Mouse (Mus musculus) gastrocnemius, adult 2 months (tissue): ENCODE results near the gene Nlgn1. TPM values are rescaled to one million over a fixed set of nuclear protein-coding genes. Genes with fewer than 3 reads are reported as not detected.

Source experiments
- DNase-seq: peaks from one replicate; pipeline ENCODE4 v3.0.0; 2022
- H3K27ac ChIP-seq: fragments of 200-600 bp; 2 replicates; pipeline ENCODE4 v1.8.1; 2022; ENCODE audit warnings: mild to moderate bottlenecking
- H3K4me3 ChIP-seq: fragments of 200-600 bp; 2 replicates; pipeline ENCODE4 v1.8.1; 2022; ENCODE audit warnings: mild to moderate bottlenecking, moderate library complexity
- CTCF ChIP-seq: fragments of 200-600 bp; IDR thresholded peaks from 2 replicates; pipeline ENCODE4 v1.8.1; 2022; ENCODE audit warnings: antibody characterized with exemption, mild to moderate bottlenecking, moderate library complexity
- intact Hi-C: fragments of 180-260 bp; cut with DNase I; formaldehyde crosslinking; loops from one replicate; pipeline ENCODE4 v1.15.1; 2025
- total RNA-seq, 2 experiments: library from RNA; stranded (reverse); gene quantifications; 2 replicates each; pipeline ENCODE4 v1.2.3; 2021

Gene Nlgn1
- total RNA-seq, 2 experiments from 2014 or later: 0.10 to 0.22 TPM

DNA sequence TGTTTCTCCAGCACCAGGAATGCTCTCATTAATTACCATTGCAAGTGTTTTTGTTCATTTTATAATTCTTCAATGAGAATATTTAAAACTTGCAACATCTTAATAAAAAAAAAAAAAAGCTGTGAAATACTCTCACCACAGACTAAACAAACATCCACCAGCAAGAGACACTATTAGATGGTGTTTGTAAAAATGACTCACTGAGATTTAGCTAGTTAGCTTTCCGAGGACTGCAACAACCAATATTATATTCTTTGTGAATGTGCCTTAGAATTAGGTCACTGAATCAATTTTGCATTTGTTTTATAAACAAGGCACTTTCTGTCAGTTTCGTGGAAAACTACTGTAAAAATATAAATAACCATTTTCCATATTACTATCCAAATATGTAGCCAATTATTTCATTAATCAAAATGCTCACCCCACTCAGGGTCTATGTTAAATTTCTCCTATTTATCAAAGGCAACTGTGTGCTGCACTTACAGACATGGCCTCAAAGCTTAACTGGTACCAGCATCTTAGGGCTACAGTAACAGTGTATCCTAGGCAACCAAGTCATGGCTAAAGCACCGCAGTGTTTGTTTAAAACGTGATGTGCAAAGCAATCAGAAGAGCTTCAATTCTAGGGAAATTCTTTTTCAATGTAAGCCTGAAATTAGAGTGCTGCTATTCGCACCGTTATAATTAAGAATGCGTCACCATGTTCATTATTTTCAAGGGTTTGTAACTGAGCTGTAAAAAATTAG is 329.2 kb downstream of the Nlgn1 start:
- Histone ChIP-seq H3K27ac (no peak overlapping the region), H3K4me3 (no peak overlapping the region)
- no peak for DNase-seq
- TF ChIP-seq CTCF: no peak
- intact Hi-C loops: no loop called here

DNA sequence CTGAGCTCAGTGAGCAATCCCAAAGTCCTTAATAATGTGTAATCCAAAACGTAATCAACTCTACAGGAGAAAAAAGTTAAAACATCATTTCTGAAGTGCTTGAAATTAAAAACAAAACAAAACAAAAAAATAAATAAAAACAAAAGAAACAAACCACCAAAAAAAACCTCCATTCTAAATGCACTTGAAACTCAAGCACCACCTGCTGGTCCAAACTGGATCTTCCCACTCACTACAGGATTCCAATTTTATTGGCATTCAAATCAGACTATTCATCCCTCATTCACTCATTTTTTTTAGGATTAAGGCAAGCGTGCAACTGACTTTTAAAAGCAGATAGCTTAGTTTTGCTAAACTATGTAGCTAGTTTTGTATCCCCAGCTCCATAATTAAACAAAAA is 329.9 kb downstream of the Nlgn1 start:
- TF ChIP-seq CTCF: peak; percentile 20; the same call in 1 of the 2 replicates
- intact Hi-C loops: no loop called here
- Histone ChIP-seq H3K27ac (no peak overlapping the region), H3K4me3 (no peak overlapping the region)
- DNase-seq: no peak

DNA sequence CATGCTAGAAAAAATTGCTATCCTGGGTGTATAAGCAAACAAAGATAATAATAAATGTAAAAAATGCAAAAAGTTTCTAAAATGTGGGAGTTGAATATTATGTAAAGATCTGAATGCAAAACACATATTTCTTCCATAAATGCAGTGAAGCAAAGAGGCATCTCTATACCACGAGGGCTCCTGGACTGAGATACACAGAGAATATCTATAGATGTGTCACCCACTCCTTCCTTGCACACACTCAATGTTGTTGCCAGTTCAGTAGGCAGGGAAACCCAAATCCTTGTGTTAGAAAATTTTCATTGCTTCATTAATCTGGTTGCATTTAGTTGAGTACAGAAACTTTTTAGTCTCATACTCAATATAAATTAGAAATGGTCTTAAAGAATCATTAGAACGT is 364.7 kb downstream of the Nlgn1 start:
- no peak for TF ChIP-seq CTCF
- H3K4me3 ChIP-seq: no peak overlapping the region
- intact Hi-C loops: no loop called here
- H3K27ac ChIP-seq: no peak overlapping the region
- no peak for DNase-seq

- TF ChIP-seq CTCF: no peak
- intact Hi-C loops: no loop called here
- no peak for DNase-seq
- no peak overlapping the region for H3K4me3 ChIP-seq
- H3K27ac ChIP-seq: no peak overlapping the region
Measured at GRCm38 (mm10) chr3:25964237-25964636, 368.0 kb downstream of the Nlgn1 start.

DNA sequence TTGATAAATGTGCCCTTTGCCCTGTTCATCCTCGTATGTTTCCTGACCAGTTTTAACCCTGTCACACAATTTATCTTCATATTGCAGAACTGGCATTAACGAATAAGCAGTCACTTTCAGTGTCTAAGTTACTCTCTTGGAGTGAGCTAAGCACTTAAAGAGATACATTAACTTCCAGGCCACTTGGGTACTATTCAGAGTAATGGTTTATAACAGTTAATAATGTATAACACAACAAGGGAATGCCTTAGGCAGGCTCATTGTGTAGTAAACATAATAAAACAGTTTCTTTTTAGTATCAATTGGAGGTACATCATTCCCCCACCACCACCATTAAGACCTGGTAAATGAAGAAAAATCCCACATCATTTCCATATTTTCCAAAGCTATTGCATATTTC is 368.7 kb downstream of the Nlgn1 start:
- DNase-seq: no peak
- no peak overlapping the region for H3K4me3 ChIP-seq
- no peak overlapping the region for H3K27ac ChIP-seq
- intact Hi-C loops: no loop called here
- no peak for TF ChIP-seq CTCF

- TF ChIP-seq CTCF: no peak
- Histone ChIP-seq H3K27ac (no peak overlapping the region), H3K4me3 (no peak overlapping the region)
- intact Hi-C loops: no loop called here
- DNase-seq: no peak
Measured at GRCm38 (mm10) chr3:25916535-25916934, 415.7 kb downstream of the Nlgn1 start.

DNA sequence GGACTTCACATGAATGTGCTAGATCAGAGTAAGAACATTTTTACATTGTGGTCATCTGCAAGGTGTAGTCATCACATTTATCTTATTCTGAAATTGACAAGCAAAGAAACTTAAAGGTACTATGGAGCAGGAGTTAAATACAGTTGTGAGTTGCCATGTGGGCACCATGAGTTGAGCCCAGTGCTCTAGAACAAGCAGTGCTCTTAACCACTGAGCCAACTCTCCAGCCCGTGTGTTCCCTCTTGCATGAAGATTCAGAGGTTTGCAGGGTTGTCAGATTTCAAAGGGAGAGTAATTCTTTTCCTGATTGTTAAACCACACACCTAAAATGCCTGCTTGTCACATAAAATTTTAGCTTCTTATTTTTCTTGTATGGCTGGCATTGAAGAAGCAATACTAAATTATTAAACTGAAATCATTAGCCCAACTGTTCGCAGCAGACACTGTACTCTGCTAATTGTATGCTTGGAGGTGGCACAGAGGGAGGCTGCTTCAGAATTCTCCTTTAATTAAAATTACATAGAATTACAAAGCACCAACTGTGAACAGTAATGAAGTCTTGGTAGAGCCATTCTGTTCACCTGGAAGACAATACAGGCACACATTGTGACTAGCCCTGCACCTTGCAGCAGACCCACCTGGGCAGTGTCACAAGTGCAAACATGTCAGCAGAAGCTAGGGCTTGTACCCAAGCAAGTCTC is 417.7 kb downstream of the Nlgn1 start:
- Histone ChIP-seq H3K27ac (no peak overlapping the region), H3K4me3 (no peak overlapping the region)
- intact Hi-C loops: no loop called here
- no peak for DNase-seq
- TF ChIP-seq CTCF: no peak

- TF ChIP-seq CTCF: no peak
- DNase-seq: no peak
- Histone ChIP-seq H3K4me3 (no peak overlapping the region), H3K27ac (no peak overlapping the region)
- intact Hi-C loops: no loop called here
Measured at GRCm38 (mm10) chr3:25903140-25903809, 429.0 kb downstream of the Nlgn1 start.

DNA sequence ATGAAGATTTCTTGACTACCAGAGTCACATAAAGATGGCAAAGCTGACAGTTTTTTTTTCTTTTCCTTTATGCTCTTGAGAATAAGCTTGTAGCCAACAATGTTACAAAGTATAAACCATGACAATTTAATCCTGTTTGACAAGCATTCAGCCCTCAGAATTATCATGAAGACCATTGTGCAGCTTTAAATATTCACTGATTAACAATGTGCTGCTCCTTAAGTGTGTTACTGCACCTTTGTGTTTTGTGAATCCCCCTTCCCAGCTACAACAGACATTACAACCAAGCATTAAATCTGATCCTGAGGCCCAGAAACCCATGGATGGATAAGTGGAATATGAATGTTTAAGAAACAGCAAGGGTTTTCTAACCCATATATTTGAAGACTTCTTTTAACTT is 434.8 kb downstream of the Nlgn1 start:
- no peak for DNase-seq
- H3K4me3 ChIP-seq: no peak overlapping the region
- H3K27ac ChIP-seq: no peak overlapping the region
- intact Hi-C loops: no loop called here
- TF ChIP-seq CTCF: no peak

- intact Hi-C loops: no loop called here
- no peak overlapping the region for H3K27ac ChIP-seq
- H3K4me3 ChIP-seq: no peak overlapping the region
- TF ChIP-seq CTCF: no peak
- DNase-seq: no peak
Measured at GRCm38 (mm10) chr3:25884797-25885196, 447.5 kb downstream of the Nlgn1 start.

- TF ChIP-seq CTCF: no peak
- no peak overlapping the region for H3K27ac ChIP-seq
- no peak overlapping the region for H3K4me3 ChIP-seq
- no peak for DNase-seq
- intact Hi-C loops: no loop called here
Measured at GRCm38 (mm10) chr3:25869161-25869560, 463.1 kb downstream of the Nlgn1 start.

DNA sequence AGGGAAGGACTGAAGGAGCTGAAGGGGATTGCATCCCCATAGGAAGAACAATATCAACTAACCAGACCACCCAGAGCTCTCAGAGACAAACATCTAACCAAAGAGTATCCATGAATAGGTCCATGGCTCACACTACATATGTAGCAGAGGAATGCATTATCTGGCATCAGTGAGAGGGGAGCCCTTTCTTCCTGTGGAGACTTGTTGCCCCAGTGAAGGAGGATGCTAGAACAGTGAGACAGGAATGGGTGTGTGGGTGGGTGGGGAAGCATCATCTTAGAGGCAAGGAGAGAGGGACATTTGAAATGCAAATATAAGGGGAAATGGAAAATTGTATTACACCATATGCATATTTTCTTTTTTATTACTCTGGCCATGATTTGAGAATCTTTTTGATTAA is 473.9 kb downstream of the Nlgn1 start:
- H3K27ac ChIP-seq: no peak overlapping the region
- H3K4me3 ChIP-seq: no peak overlapping the region
- no peak for DNase-seq
- intact Hi-C loops: no loop called here
- TF ChIP-seq CTCF: no peak
